1 mouse cellular context compared by ENCODE assay signal in genomic region chr11:113684707-113685426, GRCm38 (mm10).
TF ChIP-seq lines count a peak whose summit lies in the region.

No protein-coding gene starts in this region.

TF ChIP-seq in MEL, 35 proteins besides CTCF, POLR2A, EP300 and RAD21:
- peak; percentile 4; the same call in 1 of the 2 replicates for TF ChIP-seq E2F4 (IDR thresholded peaks at IDR 0.05; ENCODE audit: borderline replicate concordance, low read depth, low read length)
- no peak for TF ChIP-seq MYB (IDR thresholded peaks at IDR 0.05; ENCODE audit: low read depth, low read length)
- TF ChIP-seq ETS1 (IDR thresholded peaks at IDR 0.05; ENCODE audit: low read depth, low read length), result no peak
- 0 out of 2 replicates have a peak, but pooled peaks have one; percentile 40 for TF ChIP-seq JUND (IDR thresholded peaks at IDR 0.05; ENCODE audit: low read depth, low read length)
- TF ChIP-seq MXI1 (IDR thresholded peaks at IDR 0.05; ENCODE audit: low read depth, low read length), result peak; percentile 35
- TF ChIP-seq MAZ (IDR thresholded peaks at IDR 0.05; ENCODE audit: low read depth, low read length), result no peak
- TF ChIP-seq POLR2AphosphoS2 (IDR thresholded peaks at IDR 0.05; ENCODE audit: low read length), result no peak; the same call in 1 of the 2 replicates
- TF ChIP-seq USF1 (IDR thresholded peaks at IDR 0.05; ENCODE audit: low read depth, low read length), result peak; percentile 59
- TF ChIP-seq NRF1 (IDR thresholded peaks at IDR 0.05; ENCODE audit: insufficient read depth, low read depth, low read length, poor library complexity, severe bottlenecking), result no peak
- no peak for TF ChIP-seq ZC3H11A (IDR thresholded peaks at IDR 0.05; ENCODE audit: low read depth, low read length)
- TF ChIP-seq CHD1 (IDR thresholded peaks at IDR 0.05; ENCODE audit: low read depth, low read length), result peak; percentile 67; the same call in 1 of the 2 replicates
- TF ChIP-seq GABPA (IDR thresholded peaks at IDR 0.05; ENCODE audit: low read depth, low read length), result no peak
- TF ChIP-seq TCF12 (IDR thresholded peaks at IDR 0.05; ENCODE audit: low read depth, low read length), result no peak
